ENCODE assay signal across 16 mouse cellular contexts in the genomic region with DNA sequence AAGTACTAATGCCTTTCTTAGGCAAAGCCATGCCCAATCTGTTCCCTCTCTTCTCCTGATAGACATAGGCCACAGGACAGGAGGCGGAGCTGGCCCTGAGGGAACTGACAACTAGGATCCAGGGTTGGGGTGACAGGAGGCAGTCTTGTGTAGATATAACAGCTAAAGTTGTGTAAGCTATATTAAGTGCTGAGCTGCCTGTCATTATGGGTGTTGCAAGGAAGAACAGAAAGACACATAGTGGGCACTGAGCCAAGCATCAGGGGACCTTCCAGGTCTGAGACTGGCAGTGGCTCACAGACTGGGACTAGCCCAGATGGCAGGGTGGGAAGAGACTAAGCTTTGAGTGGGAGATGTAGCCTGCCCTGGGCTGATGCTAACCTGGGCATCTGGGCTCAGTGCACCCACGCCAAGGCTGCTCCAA. TPM values are rescaled to one million over a fixed set of nuclear protein-coding genes. Genes with fewer than 3 reads are reported as not detected.
DNase-seq lines count a peak whose midpoint lies in the region; ATAC-seq and TF ChIP-seq lines count a peak whose summit lies in the region.
"Had no signal": no experiment of that assay in that cellular context is flagged by ENCODE, and none has a peak within 500 bp of the region (broad histone marks: within the 10 kb centered on the region; RNA-seq: fewer than 3 reads in every experiment).

No protein-coding gene starts in this region.

- no peak overlapping the region for H3K27ac ChIP-seq in lung, embryonic 15.5 days
- peak overlapping the region; percentile 43 for H3K27ac ChIP-seq in heart, postnatal 0 days (ENCODE audit: low read depth)
- H3K27ac ChIP-seq: stomach, postnatal 0 days had no signal

- H3K9me3 ChIP-seq in lung, embryonic 15.5 days, result no peaks in the 10 kb centered on the region
- no peaks in the 10 kb centered on the region for H3K9me3 ChIP-seq in heart, postnatal 0 days (replicated peaks; ENCODE audit: control insufficient read depth, low read length)

- H3K9ac ChIP-seq in lung, embryonic 15.5 days, result no peak overlapping the region
- no peak overlapping the region for H3K9ac ChIP-seq in heart, postnatal 0 days (replicated peaks; ENCODE audit: low read depth, low read length)

- no peak for TF ChIP-seq CTCF in heart, postnatal 0 days (IDR thresholded peaks at IDR 0.05; ENCODE audit: low read depth)

- no peak for TF ChIP-seq EP300 in heart, postnatal 0 days (IDR thresholded peaks at IDR 0.05; ENCODE audit: low read depth)

- 69% methylated on average over 2 of the region's 2 CpGs for WGBS in lung, embryonic 15.5 days
- WGBS in heart, postnatal 0 days, result 52% methylated on average over 2 of the region's 2 CpGs

- no peaks in the 10 kb centered on the region for H3K4me1 ChIP-seq in lung, embryonic 15.5 days
- H3K4me1 ChIP-seq in heart, postnatal 0 days (ENCODE audit: control insufficient read depth, insufficient read depth), result peaks cover 29% of the 10 kb centered on the region

- intact Hi-C loops in heart, postnatal 36 days (cut with DNase I), result no loop called here

- H3K27me3 ChIP-seq in lung, embryonic 15.5 days, result no peaks in the 10 kb centered on the region
- no peaks in the 10 kb centered on the region for H3K27me3 ChIP-seq in heart, postnatal 0 days (ENCODE audit: control insufficient read depth, insufficient read depth, low read length)

- H3K36me3 ChIP-seq in lung, embryonic 15.5 days, result peaks cover 3% of the 10 kb centered on the region; the same call in 1 of the 2 replicates
- H3K36me3 ChIP-seq in heart, postnatal 0 days (replicated peaks; ENCODE audit: control insufficient read depth, insufficient read depth, low read length), result no peaks in the 10 kb centered on the region

- ATAC-seq in lung, embryonic 15.5 days (ENCODE audit: borderline replicate concordance, extremely low read depth, low FRiP score, low TSS enrichment), result peak; percentile 53
- peak; percentile 87 for ATAC-seq in heart, postnatal 0 days (ENCODE audit: insufficient read depth, low read depth)
- ATAC-seq: intestine, postnatal 0 days had no signal

- H3K4me3 ChIP-seq in lung, embryonic 15.5 days, result no peak overlapping the region
- no peak overlapping the region for H3K4me3 ChIP-seq in heart, postnatal 0 days (ENCODE audit: low read depth, low read length)
- H3K4me3 ChIP-seq: myocyte had no signal

- H3K4me2 ChIP-seq in lung, embryonic 15.5 days, result no peak overlapping the region
- H3K4me2 ChIP-seq in heart, postnatal 0 days (ENCODE audit: low read depth, low read length), result no peak overlapping the region

- peak; percentile 95 for DNase-seq in heart, adult 11 months
- no peak for DNase-seq in heart, postnatal 36 days
- DNase-seq in lung, adult 18-20 months, result no peak
- peak; percentile 90 for DNase-seq in gonadal fat pad, adult 2 months (ENCODE audit: low read depth)
- DNase-seq in heart, postnatal 0 days (ENCODE audit: low spot score), result peak; percentile 76
- DNase-seq in embryo, embryonic 10 days (ENCODE audit: low spot score), result no peak
- no peak for DNase-seq in embryo, embryonic 10.5 days (ENCODE audit: low spot score)
- DNase-seq: adrenal gland, adult 8-10 months; kidney, postnatal 4 days had no signal

RNA-seq across cellular contexts. Expression of a gene that starts 30.0 kb away (rescaled TPM):
- total RNA-seq in heart, postnatal 36 days (2021), result 1 to 10 TPM; 4.8 to 7.1 TPM
- polyA plus RNA-seq in lung, embryonic 15.5 days (2015; fragmentation: Nextera tagmentation; extraction: Ambion mirVana), result 25.6 and 27.9 TPM in 2 replicates
- polyA plus RNA-seq in gonadal fat pad, adult 2 months (2012; rRNA removed), result 27.3 and 33.2 TPM in 2 replicates
- 31.6 and 46.8 TPM in 2 replicates for total RNA-seq in heart, postnatal 0 days (2014; rRNA removed; ENCODE audit: low replicate concordance)
- polyA plus RNA-seq in heart, postnatal 0 days (2015; fragmentation: Nextera tagmentation; extraction: Ambion mirVana), result 18.1 and 20.7 TPM in 2 replicates
- total RNA-seq: CH12.LX; hematopoietic stem cell, adult 5-6 weeks; megakaryocyte progenitor cell, adult 5-6 weeks had no signal

RNA-seq across cellular contexts. Expression of a gene that starts 53.1 kb away (rescaled TPM):
- total RNA-seq in heart, postnatal 36 days (2021), result 1 to 10 TPM; 1.4 to 2.4 TPM
- 0.34 and 2.4 TPM in 2 replicates for polyA plus RNA-seq in lung, embryonic 15.5 days (2015; fragmentation: Nextera tagmentation; extraction: Ambion mirVana)
- 0.36 and 0.49 TPM in 2 replicates for polyA plus RNA-seq in gonadal fat pad, adult 2 months (2012; rRNA removed)
- total RNA-seq in heart, postnatal 0 days (2014; rRNA removed; ENCODE audit: low replicate concordance), result not detected in 2 replicates
- 1.7 TPM in 2 replicates for polyA plus RNA-seq in heart, postnatal 0 days (2015; fragmentation: Nextera tagmentation; extraction: Ambion mirVana)
- total RNA-seq: CH12.LX; hematopoietic stem cell, adult 5-6 weeks; megakaryocyte progenitor cell, adult 5-6 weeks had no signal

Comparison
In these comparisons a context has a peak if more than half of its experiments do, and no peak if none do; other contexts are left out.
1. DNase-seq: peak in heart, adult 11 months (single experiment), gonadal fat pad, adult 2 months (single experiment) and heart, postnatal 0 days (single experiment); none in heart, postnatal 36 days (0 of 2), lung, adult 18-20 months (0 of 2), embryo, embryonic 10 days (single experiment) and embryo, embryonic 10.5 days (single experiment).